Mouse (Mus musculus): ENCODE results near the gene Kctd19. TPM values are rescaled to one million over a fixed set of nuclear protein-coding genes. Genes with fewer than 3 reads are reported as not detected.

Gene Kctd19
- total RNA-seq, 4 experiments from 2014 or later, result 0.08 to 0.49 TPM; not detected in 2

- DNase-seq (ENCODE audit: low spot score in 2 of 2), result no peak
These were observed 8.7 kb upstream of the Kctd19 start for GRCm38 (mm10) chr8:105422006-105422405.

GRCm38 (mm10) chr8:105419800-105420199 lies 6.5 kb upstream of the Kctd19 start:
- no peak for DNase-seq (ENCODE audit: low spot score in 2 of 2)

GRCm38 (mm10) chr8:105418992-105419391 lies 5.7 kb upstream of the Kctd19 start:
- no peak for DNase-seq (ENCODE audit: low spot score in 2 of 2)

DNA sequence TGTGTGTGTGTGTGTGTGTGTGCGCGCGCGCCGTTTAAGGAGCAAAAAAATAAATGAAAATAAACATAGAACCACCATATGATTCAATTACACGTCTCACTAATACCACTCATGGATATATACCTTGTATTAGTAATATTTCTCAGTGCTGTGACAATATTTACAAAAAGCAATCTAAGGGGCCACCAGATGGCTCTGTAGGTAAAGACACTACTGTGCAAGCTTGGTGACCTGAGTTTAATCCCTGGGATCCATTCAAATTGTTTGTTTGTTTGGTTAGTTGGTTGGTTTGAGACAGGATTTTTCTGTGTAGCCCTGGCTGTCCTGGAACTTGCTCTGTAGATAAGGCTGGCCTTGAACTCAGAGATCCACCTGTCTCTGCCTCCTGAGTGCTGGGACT lies 3.4 kb downstream of the Kctd19 start:
- DNase-seq (ENCODE audit: low spot score in 2 of 2), result no peak

- DNase-seq (ENCODE audit: low spot score in 2 of 2), result no peak
These were observed 5.0 kb downstream of the Kctd19 start for GRCm38 (mm10) chr8:105408331-105408730.

DNA sequence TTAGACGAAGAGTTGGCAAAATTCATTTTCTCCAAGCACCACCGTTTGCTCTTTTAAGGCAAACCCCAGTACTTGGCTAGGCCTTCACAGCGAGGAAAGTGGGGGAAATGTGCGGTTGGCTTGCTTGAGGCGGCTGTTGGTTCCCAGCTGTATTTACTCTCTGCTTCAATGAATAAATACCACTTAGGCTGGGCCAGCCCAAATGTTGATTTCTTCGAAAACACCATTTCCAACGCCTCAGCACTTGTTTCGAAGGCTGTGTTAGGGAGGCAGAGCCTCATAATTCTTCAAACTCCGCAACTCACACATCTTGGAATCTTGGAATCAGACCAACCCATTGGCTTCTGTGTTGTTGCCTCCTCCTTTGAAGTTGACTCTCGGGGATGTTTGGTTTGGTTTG lies 6.9 kb downstream of the Kctd19 start:
- DNase-seq (ENCODE audit: low spot score in 2 of 2), result no peak

DNA sequence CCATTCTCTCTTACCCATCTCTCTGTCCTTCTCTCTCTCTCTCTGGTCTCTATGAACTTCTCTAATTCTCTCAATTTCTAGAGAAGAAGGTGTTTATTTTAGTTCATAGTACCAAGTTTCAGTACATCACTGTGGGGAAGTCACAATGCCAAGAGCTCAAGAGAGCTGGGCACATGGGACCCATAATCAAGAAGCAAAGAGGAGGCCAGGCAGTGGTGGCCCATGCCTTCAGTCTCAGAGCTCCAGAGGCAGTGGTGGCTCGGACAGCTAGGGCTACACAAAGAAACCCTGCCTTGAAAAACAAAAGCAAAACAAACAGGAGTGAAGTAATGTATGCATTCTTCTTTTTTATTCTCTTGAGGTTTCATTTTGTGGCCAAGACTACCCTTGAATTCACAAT lies 8.8 kb downstream of the Kctd19 start:
- no peak for DNase-seq (ENCODE audit: low spot score in 2 of 2)

GRCm38 (mm10) chr8:105403467-105403866 lies 9.8 kb downstream of the Kctd19 start:
- DNase-seq (ENCODE audit: low spot score in 2 of 2), result no peak

GRCm38 (mm10) chr8:105400016-105400415 lies 13.3 kb downstream of the Kctd19 start:
- no peak for DNase-seq (ENCODE audit: low spot score in 2 of 2)

DNA sequence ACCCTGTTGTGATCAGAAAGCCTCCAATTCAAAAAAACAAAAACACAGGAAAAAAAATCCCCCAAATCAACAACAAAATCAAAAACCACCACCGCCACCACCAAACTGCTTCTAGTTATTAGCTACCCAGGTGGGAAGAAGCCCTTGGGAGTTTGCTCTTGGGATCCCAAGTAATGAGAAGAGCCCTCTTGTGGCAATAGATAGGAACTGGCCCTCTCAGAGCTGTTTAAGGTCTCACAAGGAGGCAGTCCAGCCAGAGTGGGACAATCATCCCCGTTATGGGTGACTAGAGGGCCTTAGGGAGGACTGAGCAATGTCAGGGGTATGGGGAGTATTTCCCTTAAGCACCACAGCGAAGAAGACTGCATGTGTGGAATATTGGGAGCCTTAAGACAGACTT lies 15.6 kb downstream of the Kctd19 start:
- DNase-seq (ENCODE audit: low spot score in 2 of 2), result no peak

DNA sequence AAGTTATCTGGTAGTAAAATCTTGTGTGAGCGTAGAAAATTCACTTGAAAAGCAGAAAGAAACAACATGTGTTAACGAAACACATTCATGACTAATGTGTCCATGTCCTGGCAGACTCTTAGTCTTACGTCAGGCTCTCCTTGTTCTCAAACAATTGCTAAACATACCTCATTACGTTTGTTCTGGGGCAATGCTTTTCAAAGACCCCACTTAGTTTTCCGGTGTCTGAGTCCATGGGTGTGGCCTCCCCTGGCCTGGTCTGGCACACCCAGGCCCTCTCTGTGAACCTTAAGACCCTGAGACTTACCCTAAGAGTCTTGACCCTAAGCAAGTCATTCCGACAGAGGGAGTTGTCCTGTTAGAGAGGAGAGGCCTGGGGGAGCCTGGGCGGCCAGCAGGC lies 19.4 kb downstream of the Kctd19 start:
- no peak for DNase-seq (ENCODE audit: low spot score in 2 of 2)

DNA sequence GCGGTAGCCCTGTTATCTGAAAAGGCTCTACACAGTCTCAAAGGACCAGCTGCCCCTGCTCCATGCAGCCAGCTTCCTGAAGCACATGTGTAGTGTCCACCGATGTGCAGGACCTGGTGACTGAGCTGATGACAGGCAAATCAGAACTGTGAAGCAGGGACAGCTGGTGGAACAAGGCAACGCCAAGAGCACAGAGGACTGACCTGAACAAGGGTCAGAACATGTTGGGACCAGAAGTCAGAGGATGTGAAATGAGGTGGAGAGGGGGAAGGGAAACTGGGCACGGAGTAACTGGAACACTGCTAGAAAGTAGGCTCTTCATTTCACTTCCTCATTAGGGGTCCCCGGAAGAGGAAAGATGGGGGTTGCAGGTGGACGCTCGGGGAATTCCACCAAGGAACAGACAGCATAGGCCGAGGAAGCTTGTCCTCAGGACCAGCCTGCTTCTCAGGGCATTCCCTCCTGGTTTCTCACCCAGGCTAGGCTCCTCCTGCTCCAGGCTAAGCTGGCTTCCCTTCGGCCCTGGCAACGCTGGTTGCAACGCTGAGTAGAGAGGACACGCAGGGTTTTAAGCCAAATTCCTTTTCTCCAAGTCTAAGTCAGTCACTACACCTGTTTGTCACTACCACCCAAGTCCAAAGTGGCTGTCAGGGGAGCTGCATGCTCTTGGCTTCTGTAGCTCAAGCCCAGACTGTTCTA lies 20.1 kb downstream of the Kctd19 start:
- no peak for DNase-seq (ENCODE audit: low spot score in 2 of 2)

DNA sequence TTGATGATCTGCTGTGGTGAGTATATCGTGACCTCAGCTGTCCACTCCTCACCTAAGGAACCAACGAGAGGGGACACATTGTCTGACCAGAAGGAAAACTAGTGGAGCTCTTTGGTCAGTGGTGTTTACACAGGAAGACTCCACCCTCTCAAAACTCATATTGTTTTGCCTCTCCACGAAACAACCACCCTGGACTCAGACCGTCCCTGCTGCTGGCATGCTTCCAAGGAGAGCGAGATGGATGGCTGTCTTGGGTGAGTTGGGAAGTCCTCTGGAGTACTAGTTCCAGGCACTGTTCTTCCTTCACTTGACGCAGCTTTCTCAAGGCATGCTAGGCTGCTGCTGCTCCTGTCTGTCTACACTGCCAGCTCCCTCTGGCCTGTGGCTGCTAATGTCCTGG lies 24.2 kb downstream of the Kctd19 start:
- DNase-seq (ENCODE audit: low spot score in 2 of 2), result no peak

GRCm38 (mm10) chr8:105387151-105387550 lies 26.2 kb downstream of the Kctd19 start:
- DNase-seq (ENCODE audit: low spot score in 2 of 2), result no peak

GRCm38 (mm10) chr8:105384070-105384469 lies 29.2 kb downstream of the Kctd19 start:
- no peak for DNase-seq (ENCODE audit: low spot score in 2 of 2)

- DNase-seq (ENCODE audit: low spot score in 2 of 2), result no peak
These were observed 33.0 kb downstream of the Kctd19 start for GRCm38 (mm10) chr8:105380308-105380707.

GRCm38 (mm10) chr8:105378673-105379072 lies 34.6 kb downstream of the Kctd19 start:
- DNase-seq (ENCODE audit: low spot score in 2 of 2), result no peak

DNA sequence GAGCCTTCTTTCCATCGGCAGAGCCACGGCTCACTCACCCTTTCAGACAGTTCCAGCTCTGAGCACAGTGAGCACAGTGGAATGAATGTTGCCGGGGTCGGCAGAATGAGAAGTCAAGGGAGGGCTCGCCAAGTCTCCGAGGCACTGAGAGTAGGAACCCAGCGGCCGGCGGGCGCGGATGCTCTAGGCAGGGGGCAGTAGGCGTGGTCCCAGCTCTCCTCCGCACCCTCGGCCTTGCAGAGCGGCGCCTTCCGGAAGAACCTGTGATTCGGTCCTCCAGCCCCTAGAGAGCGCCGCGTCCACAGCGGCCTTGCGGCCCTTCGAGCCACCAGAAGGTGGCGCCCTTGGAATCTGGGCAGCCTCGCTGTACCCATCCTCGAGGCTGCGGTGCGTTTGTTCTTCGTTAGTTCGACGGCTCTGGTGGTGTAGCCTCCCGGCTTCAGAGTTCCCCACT lies 38.8 kb downstream of the Kctd19 start:
- DNase-seq (ENCODE audit: low spot score in 2 of 2), result no peak

- DNase-seq (ENCODE audit: low spot score in 2 of 2), result no peak
These were observed 40.3 kb downstream of the Kctd19 start, which contains the start of gene Plekhg4 for GRCm38 (mm10) chr8:105373032-105373431. Plekhg4 (plus strand) TSS chr8:105373274.

- DNase-seq (ENCODE audit: low spot score in 2 of 2), result no peak
These were observed 40.8 kb downstream of the Kctd19 start for GRCm38 (mm10) chr8:105372473-105372872.

GRCm38 (mm10) chr8:105367107-105367506 lies 46.2 kb downstream of the Kctd19 start:
- DNase-seq (ENCODE audit: low spot score in 2 of 2), result no peak

DNA sequence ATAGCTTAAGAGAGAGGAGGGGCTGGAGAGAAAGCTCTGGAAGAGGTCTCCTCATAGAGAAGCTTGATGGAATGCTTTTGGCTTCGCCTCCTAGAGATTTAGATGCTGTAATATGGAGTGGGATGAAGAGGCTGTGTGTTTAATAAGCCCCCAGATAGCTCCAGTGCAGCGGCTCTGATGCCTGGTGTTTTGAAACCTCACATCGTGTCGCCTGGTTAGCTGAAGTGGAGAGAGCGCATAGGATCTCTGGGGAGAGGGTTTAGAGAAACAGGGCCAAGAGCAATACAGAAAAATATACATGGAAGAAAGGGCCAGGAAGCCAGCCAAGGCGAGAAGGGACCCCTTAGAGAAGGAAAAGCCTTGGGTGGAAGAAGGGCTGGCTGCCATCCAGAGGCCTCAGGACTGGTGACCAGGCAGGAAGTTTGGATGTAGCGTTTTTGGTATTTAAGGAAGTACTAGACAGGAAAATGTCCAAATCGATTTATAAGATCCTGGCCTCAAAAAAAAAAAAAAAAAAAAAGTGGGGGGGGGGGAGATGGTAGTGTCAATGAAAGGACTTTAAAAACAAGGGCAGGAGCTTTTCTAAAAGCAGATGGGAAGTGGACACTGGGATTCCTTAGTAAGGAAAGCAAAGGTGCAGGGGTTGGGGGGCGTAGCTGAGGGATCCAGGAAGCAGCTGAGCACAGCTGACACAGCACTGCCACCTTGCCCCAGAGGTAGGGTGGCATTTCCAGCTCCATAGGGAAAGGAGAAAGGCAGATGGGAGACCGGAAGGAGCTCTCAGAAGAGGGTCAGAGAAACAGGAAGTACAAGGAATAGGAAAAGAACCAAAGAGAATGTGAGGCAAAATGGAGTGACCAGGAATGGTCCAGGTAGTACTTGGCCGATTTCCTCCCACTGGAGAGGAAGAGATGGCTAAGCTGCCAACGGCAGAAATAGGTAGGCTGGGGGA lies 51.3 kb downstream of the Kctd19 start:
- DNase-seq (ENCODE audit: low spot score in 2 of 2), result no peak
